Mouse (Mus musculus) ovary, postnatal 14 days (tissue): ENCODE results near the gene Defb19.

Source experiments
- DNase-seq: peaks from one replicate; pipeline ENCODE4 v3.0.0; 2022; ENCODE audit warnings: low spot score

Gene Defb19

GRCm38 (mm10) chr2:152580107-152580506, at the start of gene Defb19:
Gene Defb19, minus strand, starts transcription at chr2:152580312.
- DNase-seq = no peak

- no peak for DNase-seq
These were observed 49.8 kb upstream of the Defb19 start for GRCm38 (mm10) chr2:152629904-152630303.

- DNase-seq = no peak
These were observed 49.1 kb upstream of the Defb19 start for GRCm38 (mm10) chr2:152629239-152629638.

GRCm38 (mm10) chr2:152628066-152628465, 48.0 kb upstream of the Defb19 start:
- no peak for DNase-seq

GRCm38 (mm10) chr2:152626774-152627591, 46.9 kb upstream of the Defb19 start, which contains the start of gene Rem1:
Gene Rem1, plus strand, starts transcription at chr2:152626951.
- DNase-seq = no peak

- no peak for DNase-seq
These were observed 45.1 kb upstream of the Defb19 start for GRCm38 (mm10) chr2:152625256-152625655.

- DNase-seq = no peak
These were observed 44.5 kb upstream of the Defb19 start for GRCm38 (mm10) chr2:152624566-152624965.

- no peak for DNase-seq
These were observed 42.8 kb upstream of the Defb19 start, which contains the start of gene Defb25 for GRCm38 (mm10) chr2:152622953-152623352. Gene Defb25, minus strand, starts transcription at chr2:152623053.

- DNase-seq = no peak
These were observed 42.0 kb upstream of the Defb19 start for GRCm38 (mm10) chr2:152622151-152622550.

GRCm38 (mm10) chr2:152620367-152621134, 40.4 kb upstream of the Defb19 start:
- no peak for DNase-seq

- no peak for DNase-seq
These were observed 37.3 kb upstream of the Defb19 start for GRCm38 (mm10) chr2:152617374-152617773.

- no peak for DNase-seq
These were observed 36.4 kb upstream of the Defb19 start for GRCm38 (mm10) chr2:152616470-152616869.

- DNase-seq = peak; percentile 55
These were observed 35.5 kb upstream of the Defb19 start for GRCm38 (mm10) chr2:152615563-152615962.

- no peak for DNase-seq
These were observed 32.1 kb upstream of the Defb19 start for GRCm38 (mm10) chr2:152612193-152612592.

- no peak for DNase-seq
These were observed 28.6 kb upstream of the Defb19 start for GRCm38 (mm10) chr2:152608719-152609118.

- no peak for DNase-seq
These were observed 27.6 kb upstream of the Defb19 start for GRCm38 (mm10) chr2:152607746-152608145.

GRCm38 (mm10) chr2:152604057-152604456, 23.9 kb upstream of the Defb19 start, which contains the start of gene Defb36:
Gene Defb36, plus strand, starts transcription at chr2:152604327.
- no peak for DNase-seq

- no peak for DNase-seq
These were observed 21.3 kb upstream of the Defb19 start for GRCm38 (mm10) chr2:152601275-152601960.

- no peak for DNase-seq
These were observed 20.0 kb upstream of the Defb19 start for GRCm38 (mm10) chr2:152600076-152600475.

GRCm38 (mm10) chr2:152599299-152599698, 19.2 kb upstream of the Defb19 start, which contains the start of gene Defb45:
Gene Defb45, minus strand, starts transcription at chr2:152599399.
- no peak for DNase-seq

- DNase-seq = no peak
These were observed 8.9 kb upstream of the Defb19 start for GRCm38 (mm10) chr2:152589021-152589420.

- DNase-seq = no peak
These were observed 8.3 kb upstream of the Defb19 start for GRCm38 (mm10) chr2:152588450-152588849.
